Mouse (Mus musculus) monocyte, adult 59 days (primary cell): ENCODE results near the gene Olfr1. TPM values are rescaled to one million over a fixed set of nuclear protein-coding genes. Genes with fewer than 3 reads are reported as not detected.

Source experiments
- total RNA-seq, 2 experiments: library from RNA; stranded (reverse); gene quantifications; one replicate each; pipeline ENCODE4 v1.2.4; 2023

Olfr1 gene
- total RNA-seq: not detected

GRCm38 (mm10) chr11:73399514-73399913, at the start of gene Olfr1:
TSS of gene Olfr1 (minus strand) at chr11:73399614.

GRCm38 (mm10) chr11:73428377-73428776, 29.0 kb upstream of the Olfr1 start, which contains the start of gene Olfr378:
TSS of gene Olfr378 (minus strand) at chr11:73428477.

GRCm38 (mm10) chr11:73370946-73371345, 28.5 kb downstream of the Olfr1 start, which contains the start of gene Olfr376:
TSS of gene Olfr376 (plus strand) at chr11:73371246.

GRCm38 (mm10) chr11:73350483-73350882, 48.9 kb downstream of the Olfr1 start, which contains the start of gene Olfr20:
TSS of gene Olfr20 (plus strand) at chr11:73350783.

Other genes starting within 250 kb of the Olfr1 start
- under 1 TPM; 0.43 to 0.55 TPM for gene P2rx5, start 239.2 kb downstream of the Olfr1 start, total RNA-seq
- gene Emc6, start 222.6 kb downstream of the Olfr1 start, total RNA-seq: 10 to 100 TPM; 40.3 to 46.2 TPM
- gene Tax1bp3, start 222.5 kb downstream of the Olfr1 start, total RNA-seq: 10 to 100 TPM; 37.6 to 42.0 TPM
- gene Ctns, start 200.6 kb downstream of the Olfr1 start, total RNA-seq: 10 to 100 TPM; 31.8 to 33.1 TPM
- gene Shpk, start 200.2 kb downstream of the Olfr1 start, total RNA-seq: 1 to 10 TPM; 2.5 to 3.8 TPM
- gene Trpv1, start 165.3 kb downstream of the Olfr1 start, total RNA-seq: not detected
- gene Trpv3, start 132.2 kb downstream of the Olfr1 start, total RNA-seq: not detected
- 10 to 100 TPM; 11.5 to 11.6 TPM for gene Aspa, start 70.0 kb downstream of the Olfr1 start, total RNA-seq
- not detected for gene Gm49340, start 69.9 kb downstream of the Olfr1 start, total RNA-seq
- gene Spata22, start 69.9 kb downstream of the Olfr1 start, total RNA-seq: not detected
- not detected for gene Olfr20, start 48.8 kb downstream of the Olfr1 start, total RNA-seq
- gene Olfr376, start 28.4 kb downstream of the Olfr1 start, total RNA-seq: not detected
- gene Olfr378, start 28.9 kb upstream of the Olfr1 start, total RNA-seq: not detected
- not detected for gene Olfr380, start 57.9 kb upstream of the Olfr1 start, total RNA-seq
- not detected for gene Olfr381, start 92.0 kb upstream of the Olfr1 start, total RNA-seq
- gene Olfr382, start 117.6 kb upstream of the Olfr1 start, total RNA-seq: not detected
- gene Olfr385, start 193.4 kb upstream of the Olfr1 start, total RNA-seq: not detected
- not detected for gene Olfr384, start 199.0 kb upstream of the Olfr1 start, total RNA-seq